Mouse (Mus musculus) heart, adult 2 months (tissue): ENCODE measurements at regions not wholly inside any gene's neighbourhood (a gene's known extent, or its start where the extent isn't known, plus 50 kb on each side); places are given as distances from the start of the nearest gene placed in this dataset.

Experiments
- CTCF ChIP-seq: fragments of 200-600 bp; IDR thresholded peaks from 2 replicates; pipeline ENCODE4 v1.8.1; 2022; ENCODE audit warnings: antibody characterized with exemption, mild to moderate bottlenecking, moderate library complexity
- EP300 ChIP-seq: fragments of 200-500 bp; IDR thresholded peaks from 2 replicates; pipeline ENCODE4 v1.6.1; 2011; ENCODE audit warnings: low read depth, low read length, control low read depth; ENCODE audit not compliant: insufficient read depth
- POLR2A ChIP-seq: fragments of 200-500 bp; IDR thresholded peaks from 2 replicates; pipeline ENCODE4 v1.6.1; 2011; ENCODE audit warnings: mild to moderate bottlenecking, low read depth, low read length, control low read depth; ENCODE audit not compliant: insufficient read depth

GRCm38 (mm10) chr10:120696481-120696880 is 202.4 kb downstream of the Msrb3 start:
- TF ChIP-seq POLR2A (no peak), CTCF (no peak), EP300 (no peak)
